Mouse (Mus musculus): ENCODE results near the gene Prg2.

The Prg2 gene

DNA sequence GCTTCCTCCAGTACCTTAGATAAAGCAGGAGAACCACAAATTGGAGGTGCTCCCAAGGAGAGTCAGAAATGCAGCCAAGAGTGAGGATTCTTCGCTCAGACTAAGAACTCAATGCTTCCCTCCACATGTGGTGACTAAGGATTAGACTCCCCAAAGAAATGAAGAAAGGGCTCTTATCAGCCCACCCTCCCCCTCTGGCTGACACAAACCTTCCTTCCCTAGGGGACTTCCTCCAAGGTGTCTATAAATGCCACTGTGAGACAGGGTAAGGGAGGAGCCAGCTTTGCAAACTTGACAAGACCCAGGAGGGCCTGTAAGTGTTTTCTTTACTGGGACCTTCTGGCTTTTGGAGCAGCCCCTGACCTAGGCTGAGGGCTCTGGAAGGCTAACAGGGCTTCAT is at the start of gene Prg2:
TSS of gene Prg2 (plus strand) at position 274 of the 400 bp plus-strand sequence.
- no peak for DNase-seq

DNA sequence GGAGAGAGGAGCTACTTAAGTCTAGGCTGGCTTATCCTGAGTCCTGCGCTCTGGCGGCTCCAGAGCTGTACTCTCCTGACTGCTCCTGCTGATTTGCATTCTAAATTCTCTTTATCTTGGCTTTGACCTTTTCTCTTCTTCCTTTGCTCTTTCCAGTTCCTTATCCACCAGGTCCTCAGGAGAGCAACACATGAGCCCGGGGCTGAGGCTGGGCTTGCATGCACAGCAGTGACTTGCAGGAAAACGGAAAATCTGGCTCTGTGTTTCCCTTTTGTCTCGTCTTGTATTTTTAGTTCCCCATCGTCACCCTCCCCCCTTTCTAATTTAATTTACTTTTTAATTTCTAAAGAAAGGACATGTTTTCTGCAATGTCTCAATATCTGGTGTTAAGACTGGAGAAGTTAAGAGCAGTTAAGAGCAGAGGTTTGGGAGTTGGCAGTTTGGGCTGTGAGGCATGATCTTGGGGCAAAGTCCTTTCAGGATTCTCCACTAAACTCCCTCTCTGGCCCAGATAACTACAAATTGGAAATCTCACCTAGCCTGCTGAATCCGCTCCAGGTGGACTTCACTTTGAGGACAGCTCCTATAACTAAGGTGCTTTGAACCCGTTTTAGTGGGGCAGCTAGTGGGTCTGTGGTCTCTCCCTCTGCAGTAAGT is 46.1 kb upstream of the Prg2 start:
- DNase-seq, result peak; percentile 29

- no peak for DNase-seq
These were observed 45.6 kb upstream of the Prg2 start for GRCm38 (mm10) chr2:84934649-84935007.

DNA sequence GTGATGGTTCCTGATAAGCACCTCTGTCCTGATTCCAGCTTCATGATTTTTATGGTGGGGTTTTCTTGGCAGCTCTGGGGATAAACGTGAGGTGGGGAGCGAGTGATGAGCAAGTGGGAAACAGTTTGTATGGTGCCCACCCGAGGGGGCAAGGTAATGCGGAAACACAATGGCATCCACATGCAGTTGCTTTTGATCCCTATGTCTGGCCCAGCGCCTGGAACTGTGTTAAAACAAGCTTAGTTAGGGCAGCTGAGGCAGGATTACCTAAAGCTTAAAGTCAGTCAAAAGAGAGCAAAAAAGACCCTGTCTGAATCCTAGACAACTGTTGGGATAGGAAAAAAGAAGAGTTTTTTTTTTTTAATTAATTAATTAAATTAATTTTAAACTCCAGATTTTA is 45.2 kb upstream of the Prg2 start:
- DNase-seq, result no peak

DNA sequence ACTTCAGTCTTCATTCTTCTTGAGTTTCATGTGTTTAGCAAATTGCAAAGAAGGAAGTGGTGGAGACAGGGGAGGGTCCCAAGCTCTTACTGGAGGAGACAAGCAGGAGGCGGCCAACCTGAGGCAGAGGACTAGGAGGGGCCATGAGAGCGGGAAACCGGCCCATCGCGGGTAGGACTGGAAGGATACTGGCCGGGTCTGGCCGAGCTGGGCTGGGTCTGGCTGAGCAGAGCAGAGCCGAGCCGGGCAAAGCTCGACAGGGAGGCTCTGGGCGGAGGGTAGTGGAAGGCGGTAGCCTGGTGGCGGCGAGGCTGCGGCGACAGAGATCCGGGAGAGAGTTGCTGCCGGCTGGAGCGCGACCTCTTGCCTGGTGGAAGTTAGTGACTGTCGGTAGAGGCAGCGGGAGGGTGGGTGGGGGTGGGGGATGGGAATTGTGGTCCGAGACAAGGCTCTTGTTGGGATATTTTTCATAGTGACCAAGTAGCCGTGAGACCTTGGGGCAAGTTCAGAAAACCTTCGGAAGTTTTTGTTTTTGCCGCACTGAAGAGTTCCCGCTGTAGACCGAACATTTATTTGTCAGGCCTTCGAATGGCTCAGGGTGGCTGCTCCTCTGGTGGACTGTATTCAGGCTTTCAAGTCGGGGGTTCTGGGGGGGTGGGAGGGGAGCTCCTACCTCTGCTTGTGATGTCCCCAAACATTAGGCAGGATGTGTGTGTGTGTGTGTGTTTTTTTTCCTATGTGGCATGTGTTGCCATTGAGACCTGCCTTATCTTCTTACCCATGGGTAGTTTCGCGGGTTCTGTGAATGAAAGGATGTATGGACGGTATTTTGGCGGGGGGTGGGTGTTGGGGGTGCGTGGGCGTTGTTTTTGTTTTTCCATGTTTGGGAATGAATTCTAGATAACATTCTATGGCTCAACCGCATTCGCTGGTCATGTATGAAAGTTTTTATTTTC is 43.5 kb upstream of the Prg2 start, which contains the start of gene Slc43a3:
TSS of gene Slc43a3 (plus strand) at position 106 of the 956 bp plus-strand sequence.
- DNase-seq, result peak; percentile 80

- DNase-seq, result peak; percentile 27
These were observed 42.6 kb upstream of the Prg2 start for GRCm38 (mm10) chr2:84937491-84938150.

DNA sequence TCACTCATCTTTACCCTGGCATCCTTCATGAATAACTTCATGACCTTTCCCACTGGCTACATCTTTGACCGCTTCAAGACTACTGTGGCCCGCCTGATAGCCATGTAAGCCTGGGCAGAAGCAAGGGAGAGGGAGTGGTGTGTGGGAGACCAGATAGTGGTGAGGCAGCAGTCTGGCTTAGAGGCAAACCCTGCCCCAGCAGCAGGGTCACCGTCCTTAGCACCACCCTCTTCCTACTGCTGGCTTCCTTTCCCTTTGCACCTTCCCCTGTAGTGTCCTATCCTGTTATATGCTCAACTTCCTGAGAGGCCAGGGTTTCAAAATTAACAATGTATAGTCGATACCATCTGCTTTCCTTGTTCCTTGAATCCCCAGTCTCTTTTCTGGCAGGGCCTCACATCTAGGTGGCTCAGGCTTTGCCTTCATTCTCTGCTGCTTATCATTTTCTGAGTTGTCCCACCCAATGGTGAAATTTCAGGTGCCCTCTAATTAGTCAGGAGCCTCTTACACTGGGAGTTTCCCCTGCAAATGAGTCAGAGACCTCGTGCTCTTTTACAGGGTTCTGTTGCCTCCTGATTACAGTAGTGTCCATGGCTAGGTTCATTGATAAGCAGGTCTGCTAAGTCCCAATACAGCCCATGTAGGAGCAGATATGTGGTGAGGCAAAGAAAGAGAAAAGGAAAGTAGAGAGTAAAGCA is 41.9 kb upstream of the Prg2 start:
- peak; percentile 26 for DNase-seq

GRCm38 (mm10) chr2:84939306-84939705 is 41.0 kb upstream of the Prg2 start:
- no peak for DNase-seq

DNA sequence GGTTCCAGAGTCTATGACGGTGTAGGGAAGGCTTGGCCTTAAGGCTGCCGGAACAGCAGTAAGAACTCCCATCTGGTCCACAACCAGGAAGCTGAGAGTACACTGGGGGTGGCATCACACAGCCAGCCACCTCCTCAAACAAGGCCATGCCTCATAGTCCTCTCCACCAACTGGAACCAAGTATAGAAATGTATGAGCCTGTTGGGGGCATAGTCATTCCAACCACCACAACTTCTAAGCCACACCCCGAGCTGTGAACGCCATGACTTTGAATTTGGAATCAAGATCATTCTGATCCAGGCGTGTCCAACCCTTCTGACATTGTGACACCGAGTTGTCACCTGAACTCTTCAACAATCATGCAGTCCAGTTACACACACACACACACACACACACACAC is 40.5 kb upstream of the Prg2 start:
- no peak for DNase-seq

DNA sequence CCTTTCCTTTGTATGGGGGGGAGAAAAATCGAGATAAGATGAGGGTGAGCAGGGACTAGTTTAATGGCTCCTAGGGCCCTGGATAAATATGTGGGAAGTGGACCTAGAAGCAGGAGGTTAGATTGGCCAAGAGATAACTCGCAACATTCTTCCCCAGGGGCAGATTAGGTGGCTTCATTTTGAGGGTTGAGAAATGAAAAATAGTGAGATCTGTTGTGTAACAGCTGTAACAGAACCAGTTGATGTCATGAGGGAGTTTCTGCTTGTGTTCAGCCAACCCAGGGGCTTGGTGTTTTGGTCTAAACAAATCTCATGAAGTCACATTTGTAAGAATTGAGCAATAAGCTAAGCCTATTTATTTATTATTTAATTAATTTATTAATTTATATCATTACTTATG is 38.9 kb upstream of the Prg2 start:
- no peak for DNase-seq

DNA sequence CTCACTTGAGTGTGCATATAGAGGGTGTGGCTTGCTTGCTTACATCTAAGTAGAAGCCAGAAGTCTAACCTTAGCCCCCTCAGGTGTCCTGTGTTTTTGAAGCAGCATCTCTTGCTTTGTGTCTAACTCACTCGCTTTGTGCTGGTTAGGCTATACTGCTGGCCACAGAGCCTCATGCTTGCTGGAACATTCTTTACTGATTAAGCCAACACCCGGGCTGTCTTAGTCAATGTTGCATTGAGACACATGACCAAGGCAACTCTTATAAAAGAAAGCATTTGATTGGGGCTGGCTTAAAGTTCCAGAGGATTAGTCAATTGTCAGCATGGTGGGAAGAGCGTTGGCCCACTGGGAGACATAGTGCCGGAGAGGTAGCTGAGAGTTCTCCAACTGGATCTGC is 38.5 kb upstream of the Prg2 start:
- DNase-seq, result no peak

DNA sequence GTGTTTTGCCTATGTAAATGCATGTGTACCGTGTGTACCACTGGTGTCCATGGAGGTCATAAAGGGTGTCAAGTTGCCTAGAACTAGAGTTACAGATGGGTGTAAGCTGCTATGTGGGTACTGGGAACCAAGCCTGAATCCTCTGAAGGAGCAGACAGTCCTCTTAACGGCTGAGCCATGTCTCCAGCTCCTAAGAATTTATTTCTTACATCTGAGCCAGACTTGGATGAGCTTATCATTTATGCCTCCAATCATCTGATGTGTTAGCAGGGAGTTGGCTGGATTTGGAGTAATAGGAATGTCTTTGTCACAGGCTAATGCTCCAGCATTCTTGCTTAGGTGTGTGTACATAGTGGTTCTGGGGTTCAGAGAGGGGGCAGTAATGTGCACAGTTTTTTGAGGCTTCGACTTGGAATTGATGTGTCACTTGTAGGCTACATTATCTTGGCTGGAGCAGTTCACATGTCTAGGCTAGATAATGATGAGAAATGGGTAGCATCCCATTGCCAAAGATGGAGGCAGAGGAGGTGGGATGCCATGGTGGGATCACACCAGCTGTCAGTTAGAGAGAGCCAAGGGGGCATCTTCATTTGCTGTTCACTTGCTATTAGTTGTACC is 33.0 kb upstream of the Prg2 start:
- DNase-seq, result no peak

DNA sequence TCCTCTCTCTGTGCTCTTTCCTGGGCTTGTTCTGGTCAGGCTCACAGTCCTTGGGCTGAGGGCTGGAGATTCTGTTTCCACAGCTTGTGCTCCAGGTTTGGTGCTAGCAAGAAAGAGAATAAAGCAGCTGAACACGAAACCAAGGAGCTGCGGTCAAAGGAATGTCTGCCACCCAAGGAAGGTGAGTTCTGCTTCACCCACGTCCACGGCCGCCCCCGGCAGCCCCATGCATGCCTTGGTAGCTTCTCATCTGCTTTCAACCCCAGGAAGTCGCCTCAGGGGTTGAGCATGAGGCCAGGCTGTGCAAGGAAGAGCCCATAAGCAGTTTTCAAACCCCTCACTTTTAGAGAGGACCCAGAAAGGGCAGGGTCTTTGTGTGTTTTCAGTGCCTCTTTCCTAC is 32.0 kb upstream of the Prg2 start:
- no peak for DNase-seq

DNA sequence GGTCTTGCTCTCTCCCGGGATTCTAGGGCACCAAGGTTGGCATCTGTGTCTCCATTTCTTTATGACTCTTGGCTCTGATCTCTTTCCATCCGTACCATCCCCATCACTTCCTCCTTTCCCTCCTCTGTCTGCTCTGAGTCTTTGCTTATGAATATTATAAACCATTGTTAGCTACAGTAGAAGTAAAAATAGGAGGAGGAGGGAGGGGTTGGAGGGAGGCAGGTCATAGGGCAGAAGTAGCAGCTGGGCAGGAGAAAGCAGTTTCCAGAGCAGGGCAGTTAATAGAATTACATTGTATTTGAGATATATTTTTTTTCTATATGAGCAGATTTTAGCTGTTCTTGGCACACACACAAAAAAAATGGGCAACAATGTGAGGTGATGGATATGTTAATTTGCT is 31.5 kb upstream of the Prg2 start:
- no peak for DNase-seq

- DNase-seq, result no peak
These were observed 29.2 kb upstream of the Prg2 start for GRCm38 (mm10) chr2:84951027-84951426.

DNA sequence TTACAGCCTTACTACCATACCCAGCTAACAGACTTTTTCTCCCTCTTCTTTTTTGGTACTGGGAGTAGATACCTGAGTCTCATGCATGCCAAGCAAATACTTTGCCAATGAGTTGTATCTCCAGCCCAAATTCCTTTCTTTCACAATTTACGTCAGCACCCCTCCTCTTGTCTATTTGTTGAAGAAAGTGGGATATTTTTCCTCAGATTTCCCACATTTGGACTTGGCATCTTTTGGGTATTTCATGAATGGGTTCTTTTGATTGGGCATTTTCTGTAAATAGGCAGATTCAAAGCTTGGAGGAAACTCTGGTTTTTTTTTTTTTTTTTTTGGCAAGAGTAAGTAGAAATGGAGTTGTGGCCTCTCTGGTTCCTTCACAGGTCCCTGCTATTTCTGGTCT is 28.0 kb upstream of the Prg2 start:
- DNase-seq, result no peak

DNA sequence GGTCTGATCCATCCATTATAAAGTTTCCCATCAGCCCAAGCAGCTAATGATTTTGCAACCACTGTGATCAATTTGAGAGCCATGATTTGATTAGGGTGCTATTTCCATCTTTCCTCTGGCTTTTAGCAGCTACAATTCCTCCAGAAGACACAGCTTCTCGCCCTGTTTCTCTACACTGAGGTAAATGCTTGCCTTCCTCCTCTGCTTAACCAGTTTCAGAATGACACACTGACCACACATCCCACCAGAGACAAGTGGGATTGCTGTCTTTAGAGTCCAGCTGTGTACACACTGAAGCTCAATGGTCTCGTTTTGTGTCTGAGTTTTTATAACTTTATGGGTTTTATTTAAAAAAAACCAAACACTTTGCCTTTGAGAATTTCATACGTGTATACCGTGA is 27.6 kb upstream of the Prg2 start:
- no peak for DNase-seq

DNA sequence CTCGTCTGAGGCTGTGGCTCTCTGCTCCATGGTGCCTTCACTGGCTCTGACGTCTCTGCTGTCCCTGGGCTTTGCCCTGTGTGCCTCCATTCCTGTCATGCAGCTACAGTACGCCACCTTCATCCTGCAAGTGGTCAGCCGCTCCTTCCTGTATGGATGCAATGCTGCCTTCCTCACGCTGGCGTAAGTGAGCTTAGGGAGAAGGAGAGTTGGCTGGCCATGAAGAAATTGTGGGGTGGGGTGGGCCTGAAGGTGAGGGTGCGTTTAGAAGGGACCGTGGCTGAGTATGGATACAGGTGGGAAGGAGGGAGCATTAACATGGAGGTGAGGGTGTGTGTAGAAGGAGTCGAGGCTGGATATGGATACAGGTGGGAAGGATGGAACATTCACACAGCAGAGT is 24.8 kb upstream of the Prg2 start:
- peak; percentile 1 for DNase-seq

- peak; percentile 50 for DNase-seq
These were observed 24.0 kb upstream of the Prg2 start for GRCm38 (mm10) chr2:84956274-84956673.

DNA sequence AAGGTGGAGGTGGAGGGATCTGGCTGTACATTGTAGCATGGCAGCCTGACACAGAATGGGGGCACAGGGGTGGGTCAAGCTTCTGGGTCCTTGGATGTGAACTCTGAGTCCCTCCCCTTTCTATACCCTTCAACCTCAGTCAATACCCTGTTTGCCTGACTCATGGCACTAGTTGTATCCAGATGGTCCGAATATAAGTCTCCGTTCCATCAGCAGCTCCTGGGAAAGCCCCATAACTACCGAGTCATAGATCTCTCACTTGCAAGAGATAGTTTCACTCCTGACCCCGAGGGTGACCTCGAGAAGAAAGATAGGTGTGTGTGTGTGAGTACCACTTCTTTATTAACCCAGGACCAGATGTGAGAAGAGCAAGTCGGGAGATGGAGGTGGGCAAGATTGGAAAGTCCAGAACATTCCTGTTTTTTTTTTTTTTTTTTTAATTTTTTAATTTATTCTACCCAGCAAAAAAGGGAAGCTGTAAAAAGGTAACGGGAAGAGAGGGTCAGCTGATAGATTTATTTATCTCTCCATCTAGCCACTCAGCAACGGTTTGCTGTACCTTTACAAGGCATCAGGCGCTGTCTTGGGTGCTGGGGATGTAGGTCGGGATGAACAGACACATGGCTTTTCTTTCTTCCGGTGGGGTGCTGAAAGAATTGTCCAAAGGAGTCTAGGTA is 21.5 kb upstream of the Prg2 start:
- DNase-seq, result no peak

- peak; percentile 45 for DNase-seq
These were observed 19.0 kb upstream of the Prg2 start for GRCm38 (mm10) chr2:84961300-84961699.

- no peak for DNase-seq
These were observed 18.4 kb upstream of the Prg2 start for GRCm38 (mm10) chr2:84961901-84962300.

Measured in kidney, adult 18-20 months (tissue).